Mouse (Mus musculus) mature B cell (primary cell): ENCODE measurements around the gene Kdm4b.

ENCODE experiments used
- in situ Hi-C: fragments of 300-500 bp; cut with MboI; formaldehyde crosslinking; loops from 2 replicates; pipeline ENCODE4 v1.14.3; 2019

Kdm4b gene

GRCm38 (mm10) chr17:56384903-56385302 lies 59.0 kb downstream of the Kdm4b start:
- in situ Hi-C loops: no loop called here

GRCm38 (mm10) chr17:56387612-56388011 lies 61.8 kb downstream of the Kdm4b start:
- in situ Hi-C loops: no loop called here

- in situ Hi-C loops: no loop called here
Observed at GRCm38 (mm10) chr17:56393238-56393637, 67.4 kb downstream of the Kdm4b start.

- in situ Hi-C loops: no loop called here
Observed at GRCm38 (mm10) chr17:56393889-56394288, 68.0 kb downstream of the Kdm4b start.

GRCm38 (mm10) chr17:56396051-56396450 lies 70.2 kb downstream of the Kdm4b start:
- in situ Hi-C loops: no loop called here

GRCm38 (mm10) chr17:56400221-56400620 lies 74.4 kb downstream of the Kdm4b start:
- in situ Hi-C loops: no loop called here

GRCm38 (mm10) chr17:56401051-56401521 lies 75.2 kb downstream of the Kdm4b start:
- in situ Hi-C loops: no loop called here

- in situ Hi-C loops: no loop called here
Observed at GRCm38 (mm10) chr17:56405341-56405740, 79.5 kb downstream of the Kdm4b start.

GRCm38 (mm10) chr17:56405856-56406840 lies 80.3 kb downstream of the Kdm4b start:
- in situ Hi-C loops: no loop called here

- in situ Hi-C loops: no loop called here
Observed at GRCm38 (mm10) chr17:56406878-56407277, 81.0 kb downstream of the Kdm4b start.

GRCm38 (mm10) chr17:56407379-56407778 lies 81.5 kb downstream of the Kdm4b start:
- in situ Hi-C loops: no loop called here

- in situ Hi-C loops: no loop called here
Observed at GRCm38 (mm10) chr17:56408965-56409625, 83.2 kb downstream of the Kdm4b start.

- in situ Hi-C loops: no loop called here
Observed at GRCm38 (mm10) chr17:56409759-56410158, 83.9 kb downstream of the Kdm4b start.

GRCm38 (mm10) chr17:56411437-56411836 lies 85.6 kb downstream of the Kdm4b start:
- in situ Hi-C loops: no loop called here

GRCm38 (mm10) chr17:56413113-56413512 lies 87.3 kb downstream of the Kdm4b start:
- in situ Hi-C loops: no loop called here

GRCm38 (mm10) chr17:56414785-56415184 lies 88.9 kb downstream of the Kdm4b start:
- in situ Hi-C loops: no loop called here

- in situ Hi-C loops: no loop called here
Observed at GRCm38 (mm10) chr17:56418304-56418703, 92.4 kb downstream of the Kdm4b start.

- in situ Hi-C loops: no loop called here
Observed at GRCm38 (mm10) chr17:56420022-56420421, 94.2 kb downstream of the Kdm4b start.

GRCm38 (mm10) chr17:56424726-56425583 lies 99.1 kb downstream of the Kdm4b start:
- in situ Hi-C loops: no loop called here

GRCm38 (mm10) chr17:56425584-56425914 lies 99.7 kb downstream of the Kdm4b start:
- in situ Hi-C loops: no loop called here

GRCm38 (mm10) chr17:56425941-56426340 lies 100.1 kb downstream of the Kdm4b start:
- in situ Hi-C loops: no loop called here

GRCm38 (mm10) chr17:56427857-56428256 lies 102.0 kb downstream of the Kdm4b start:
- in situ Hi-C loops: no loop called here
